Mouse (Mus musculus) embryonic facial prominence, embryonic 13.5 days (tissue): Measurements from ENCODE around the gene Kmt2a. TPM values are rescaled to one million over a fixed set of nuclear protein-coding genes. Genes with fewer than 3 reads are reported as not detected.

Experiments used
- ATAC-seq: fragments of 200-750 bp; cut with Nextera tagmentation; 2 replicates; pipeline ENCODE4 v1.8.0; 2017; ENCODE audit warnings: low read depth; ENCODE audit not compliant: insufficient number of reproducible peaks, insufficient read depth, low FRiP score, low TSS enrichment
- H3K27ac ChIP-seq: fragments of 300-500 bp; sonication (generic); 2 replicates; pipeline ENCODE4 v1.5.1; 2015; ENCODE audit warnings: moderate library complexity, mild to moderate bottlenecking, inconsistent platforms
- H3K27me3 ChIP-seq: fragments of 300-500 bp; sonication (generic); 2 replicates; pipeline ENCODE4 v1.6.1; 2015; ENCODE audit warnings: mild to moderate bottlenecking, inconsistent platforms
- H3K36me3 ChIP-seq: fragments of 300-500 bp; sonication (generic); 2 replicates; pipeline ENCODE4 v1.6.1; 2015; ENCODE audit warnings: mild to moderate bottlenecking, inconsistent platforms
- H3K4me1 ChIP-seq: fragments of 300-500 bp; sonication (generic); 2 replicates; pipeline ENCODE4 v1.6.1; 2015; ENCODE audit warnings: inconsistent platforms
- H3K4me2 ChIP-seq: fragments of 300-500 bp; sonication (generic); 2 replicates; pipeline ENCODE4 v1.6.1; 2015; ENCODE audit warnings: moderate library complexity, mild to moderate bottlenecking, inconsistent platforms
- H3K4me3 ChIP-seq: fragments of 300-500 bp; sonication (generic); 2 replicates; pipeline ENCODE4 v1.5.1; 2015; ENCODE audit warnings: mild to moderate bottlenecking, inconsistent platforms
- H3K9ac ChIP-seq: fragments of 300-500 bp; sonication (generic); 2 replicates; pipeline ENCODE4 v1.6.1; 2015; ENCODE audit warnings: mild to moderate bottlenecking, inconsistent platforms
- H3K9me3 ChIP-seq: fragments of 300-500 bp; sonication (generic); 2 replicates; pipeline ENCODE4 v1.6.1; 2016; ENCODE audit warnings: inconsistent platforms
- WGBS: fragments of 180-500 bp; shearing (Covaris S2); methylation state at CpG from one replicate; pipeline ENCODE4 v1.1.7; 2015; ENCODE audit warnings: mixed read lengths; 5-methylcytosine and 5-hydroxymethylcytosine counted together
- polyA plus RNA-seq: library from polyadenylated mRNA; unstranded; fragments of >200 nt; fragmentation: Nextera tagmentation; extraction: Ambion mirVana; gene quantifications from 2 replicates; pipeline ENCODE4 v1.2.1, GENCODE M21; 2015

Kmt2a gene
- polyA plus RNA-seq, 1 experiment from 2014 or later: 22.8 TPM

GRCm38 (mm10) chr9:44900402-44900801 is 19.3 kb upstream of the Kmt2a start:
- Histone ChIP-seq H3K4me3 (no peak overlapping the region), H3K4me1 (peaks cover 7% of the 10 kb centered on the region), H3K9ac (no peak overlapping the region), H3K36me3 (no peaks in the 10 kb centered on the region), H3K9me3 (no peaks in the 10 kb centered on the region), H3K27ac (no peak overlapping the region), H3K4me2 (no peak overlapping the region), H3K27me3 (no peaks in the 10 kb centered on the region)
- no peak for ATAC-seq
- WGBS: 65% methylated on average over 4 of the region's 4 CpGs

GRCm38 (mm10) chr9:44899716-44900115 is 18.6 kb upstream of the Kmt2a start:
- Histone ChIP-seq H3K36me3 (no peaks in the 10 kb centered on the region), H3K9me3 (no peaks in the 10 kb centered on the region), H3K9ac (no peak overlapping the region), H3K4me3 (no peak overlapping the region), H3K4me1 (0 out of 2 replicates have a peak, but pooled peaks cover 3% of the 10 kb centered on the region), H3K27ac (no peak overlapping the region), H3K27me3 (no peaks in the 10 kb centered on the region), H3K4me2 (no peak overlapping the region)
- WGBS: 78% methylated on average over 3 of the region's 3 CpGs
- no peak for ATAC-seq

GRCm38 (mm10) chr9:44897024-44897423 is 15.9 kb upstream of the Kmt2a start:
- ATAC-seq: no peak
- Histone ChIP-seq H3K4me1 (no peaks in the 10 kb centered on the region), H3K4me3 (no peak overlapping the region), H3K9me3 (no peaks in the 10 kb centered on the region), H3K36me3 (no peaks in the 10 kb centered on the region), H3K9ac (no peak overlapping the region), H3K27me3 (no peaks in the 10 kb centered on the region), H3K27ac (no peak overlapping the region), H3K4me2 (no peak overlapping the region)
- WGBS: 64% methylated on average over 4 of the region's 4 CpGs

GRCm38 (mm10) chr9:44892664-44893063 is 11.6 kb upstream of the Kmt2a start:
- H3K27ac ChIP-seq: no peak overlapping the region
- no peaks in the 10 kb centered on the region for H3K4me1 ChIP-seq
- H3K9me3 ChIP-seq: no peaks in the 10 kb centered on the region
- H3K36me3 ChIP-seq: no peaks in the 10 kb centered on the region
- no peak overlapping the region for H3K4me2 ChIP-seq
- H3K4me3 ChIP-seq: no peak overlapping the region
- no peak for ATAC-seq
- H3K9ac ChIP-seq: no peak overlapping the region
- H3K27me3 ChIP-seq: no peaks in the 10 kb centered on the region
- 48% methylated on average over 3 of the region's 3 CpGs for WGBS

GRCm38 (mm10) chr9:44891210-44891609 is 10.1 kb upstream of the Kmt2a start:
- no peaks in the 10 kb centered on the region for H3K27me3 ChIP-seq
- no peak overlapping the region for H3K4me2 ChIP-seq
- H3K27ac ChIP-seq: no peak overlapping the region
- H3K4me3 ChIP-seq: no peak overlapping the region
- no peaks in the 10 kb centered on the region for H3K9me3 ChIP-seq
- no peaks in the 10 kb centered on the region for H3K4me1 ChIP-seq
- ATAC-seq: no peak
- no peak overlapping the region for H3K9ac ChIP-seq
- 84% methylated on average over 6 of the region's 6 CpGs for WGBS
- H3K36me3 ChIP-seq: no peaks in the 10 kb centered on the region

GRCm38 (mm10) chr9:44890122-44890521 is 9.0 kb upstream of the Kmt2a start:
- no peaks in the 10 kb centered on the region for H3K9me3 ChIP-seq
- 76% methylated on average over 2 of the region's 2 CpGs for WGBS
- no peak overlapping the region for H3K4me2 ChIP-seq
- ATAC-seq: no peak
- H3K27me3 ChIP-seq: no peaks in the 10 kb centered on the region
- no peak overlapping the region for H3K9ac ChIP-seq
- H3K36me3 ChIP-seq: no peaks in the 10 kb centered on the region
- H3K4me1 ChIP-seq: no peaks in the 10 kb centered on the region
- H3K27ac ChIP-seq: no peak overlapping the region
- no peak overlapping the region for H3K4me3 ChIP-seq

GRCm38 (mm10) chr9:44888114-44888624 is 7.1 kb upstream of the Kmt2a start:
- H3K4me2 ChIP-seq: no peak overlapping the region
- no peak overlapping the region for H3K4me3 ChIP-seq
- no peak overlapping the region for H3K9ac ChIP-seq
- H3K4me1 ChIP-seq: peaks cover 3% of the 10 kb centered on the region
- H3K9me3 ChIP-seq: no peaks in the 10 kb centered on the region
- no peaks in the 10 kb centered on the region for H3K27me3 ChIP-seq
- no peaks in the 10 kb centered on the region for H3K36me3 ChIP-seq
- 86% methylated on average over 7 of the region's 7 CpGs for WGBS
- no peak overlapping the region for H3K27ac ChIP-seq
- ATAC-seq: no peak

GRCm38 (mm10) chr9:44882981-44883569 is 2.0 kb upstream of the Kmt2a start:
- peaks cover 25% of the 10 kb centered on the region for H3K4me1 ChIP-seq
- ATAC-seq: no peak
- H3K36me3 ChIP-seq: no peaks in the 10 kb centered on the region
- H3K27me3 ChIP-seq: no peaks in the 10 kb centered on the region
- no peaks in the 10 kb centered on the region for H3K9me3 ChIP-seq
- peak overlapping the region; percentile 99 for H3K27ac ChIP-seq
- peak overlapping the region; percentile 98 for H3K4me2 ChIP-seq
- peak overlapping the region; percentile 85 for H3K9ac ChIP-seq
- peak overlapping the region; percentile 98 for H3K4me3 ChIP-seq
- WGBS: under 1% methylated on average over 21 of the region's 21 CpGs

GRCm38 (mm10) chr9:44882436-44882980 is 1.4 kb upstream of the Kmt2a start:
- peak; percentile 63 for ATAC-seq
- Histone ChIP-seq H3K4me3 (peak overlapping the region; percentile 98), H3K27ac (peak overlapping the region; percentile 99)

GRCm38 (mm10) chr9:44881941-44882435 is 892 bp upstream of the Kmt2a start:
- Histone ChIP-seq H3K27me3 (no peaks in the 10 kb centered on the region), H3K9me3 (no peaks in the 10 kb centered on the region)
- WGBS: under 1% methylated on average over 29 of the region's 29 CpGs

More at GRCm38 (mm10) chr9:44882436-44882980, 1.4 kb upstream of the Kmt2a start:
- H3K9ac ChIP-seq: peak overlapping the region; percentile 85
- H3K36me3 ChIP-seq: no peaks in the 10 kb centered on the region
- no peaks in the 10 kb centered on the region for H3K9me3 ChIP-seq
- no peaks in the 10 kb centered on the region for H3K27me3 ChIP-seq
- peak overlapping the region; percentile 98 for H3K4me2 ChIP-seq
- peaks cover 31% of the 10 kb centered on the region for H3K4me1 ChIP-seq
- WGBS: under 1% methylated on average over 26 of the region's 27 CpGs

GRCm38 (mm10) chr9:44880309-44881081 is 601 bp downstream of the Kmt2a start:
- Histone ChIP-seq H3K4me2 (peak overlapping the region; percentile 98), H3K27me3 (no peaks in the 10 kb centered on the region), H3K4me3 (peak overlapping the region; percentile 98), H3K9ac (peak overlapping the region; percentile 96), H3K27ac (peak overlapping the region; percentile 94), H3K9me3 (no peaks in the 10 kb centered on the region), H3K36me3 (0 out of 2 replicates have a peak, but pooled peaks cover under 1% of the 10 kb centered on the region), H3K4me1 (peaks cover 46% of the 10 kb centered on the region)
- ATAC-seq: no peak
- WGBS: under 1% methylated on average over 40 of the region's 44 CpGs

More at GRCm38 (mm10) chr9:44881941-44882435, 892 bp upstream of the Kmt2a start:
- peak overlapping the region; percentile 98 for H3K4me3 ChIP-seq
- peaks cover 36% of the 10 kb centered on the region for H3K4me1 ChIP-seq
- peak overlapping the region; percentile 85 for H3K9ac ChIP-seq
- ATAC-seq: peak; percentile 65
- peak overlapping the region; percentile 98 for H3K4me2 ChIP-seq
- H3K27ac ChIP-seq: peak overlapping the region; percentile 99
- H3K36me3 ChIP-seq: no peaks in the 10 kb centered on the region
